Mouse (Mus musculus): ENCODE results near the gene Apobec2. TPM values are rescaled to one million over a fixed set of nuclear protein-coding genes. Genes with fewer than 3 reads are reported as not detected.
A peak's percentile ranks its signal among the peaks of the same experiment; 100 is the strongest.

The Apobec2 gene
- polyA plus RNA-seq, 1 experiment from 2014 or later = 1.3 TPM

DNA sequence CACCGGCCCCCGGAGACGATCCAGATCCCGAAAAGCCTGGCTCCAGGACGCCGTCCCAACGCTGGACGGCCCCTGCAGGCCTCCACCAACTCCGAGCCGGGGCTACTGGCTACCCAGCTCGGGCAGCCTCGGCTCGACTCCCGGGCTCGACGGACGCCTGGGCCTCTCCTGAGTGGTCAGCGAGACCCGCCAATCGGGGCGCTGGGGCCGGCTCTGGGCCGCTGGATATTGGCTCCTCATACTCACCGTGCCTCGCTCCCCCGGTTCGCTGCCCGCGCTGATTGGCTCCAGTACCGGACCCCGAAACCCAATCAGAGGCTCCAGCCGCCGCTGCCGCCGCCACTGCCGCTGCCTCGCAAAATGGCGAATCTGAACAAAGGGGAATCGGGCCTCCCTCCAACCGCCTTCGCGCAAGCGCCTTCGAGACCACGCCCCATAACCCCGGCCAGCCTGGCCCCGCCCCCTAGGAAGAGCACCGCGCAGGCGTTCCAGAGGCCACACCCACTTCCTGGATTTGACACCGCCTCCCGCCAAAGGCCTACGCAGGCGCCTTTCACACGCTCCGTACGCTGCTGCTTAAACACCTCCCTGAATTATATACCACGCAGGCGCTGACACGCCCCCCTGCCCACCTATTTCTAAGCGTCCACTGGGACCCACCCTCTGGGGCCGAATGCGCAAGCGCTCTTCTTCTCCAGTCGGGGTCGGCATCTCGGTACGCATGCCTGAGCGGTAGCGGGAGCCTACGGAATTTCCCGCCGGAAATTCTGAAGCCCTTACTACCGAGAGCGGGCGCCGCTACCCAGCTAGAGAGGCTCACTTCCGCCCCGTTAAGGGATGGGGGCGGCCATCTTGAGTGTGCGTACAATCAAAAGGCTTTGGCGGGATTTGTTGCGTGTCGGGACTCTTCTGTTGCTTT is 23.1 kb downstream of the Apobec2 start, which contains the start of the genes Nfya and Oard1:
Gene Nfya, minus strand, starts transcription at position 527 of the 919 bp plus-strand sequence.
Gene Oard1, plus strand, starts transcription at position 635 of the 919 bp plus-strand sequence.
- Histone ChIP-seq H3K36me3 (ENCODE audit: insufficient read depth) (peaks cover 25% of the 10 kb centered on the region), H3K27ac (ENCODE audit: low read depth) (peak within 1 kb of the TSS; percentile 100), H3K9ac (peak within 1 kb of the TSS; percentile 100), H3K9me3 (ENCODE audit: low read depth, low read length) (no peaks in the 10 kb centered on the region), H3K4me2 (peak within 1 kb of the TSS; percentile 88), H3K4me3 (ENCODE audit: low read depth, low read length) (peak within 1 kb of the TSS; percentile 92), H3K4me1 (ENCODE audit: insufficient read depth) (peaks cover 12% of the 10 kb centered on the region), H3K27me3 (ENCODE audit: insufficient read depth, low read length) (no peaks in the 10 kb centered on the region)
- ATAC-seq (ENCODE audit: insufficient read depth) (peak; percentile 97), DNase-seq (peak; percentile 100)
- under 1% methylated on average over 84 of the region's 84 CpGs for WGBS
- no peak for TF ChIP-seq CTCF (IDR thresholded peaks at IDR 0.05; ENCODE audit: low read depth)

DNA sequence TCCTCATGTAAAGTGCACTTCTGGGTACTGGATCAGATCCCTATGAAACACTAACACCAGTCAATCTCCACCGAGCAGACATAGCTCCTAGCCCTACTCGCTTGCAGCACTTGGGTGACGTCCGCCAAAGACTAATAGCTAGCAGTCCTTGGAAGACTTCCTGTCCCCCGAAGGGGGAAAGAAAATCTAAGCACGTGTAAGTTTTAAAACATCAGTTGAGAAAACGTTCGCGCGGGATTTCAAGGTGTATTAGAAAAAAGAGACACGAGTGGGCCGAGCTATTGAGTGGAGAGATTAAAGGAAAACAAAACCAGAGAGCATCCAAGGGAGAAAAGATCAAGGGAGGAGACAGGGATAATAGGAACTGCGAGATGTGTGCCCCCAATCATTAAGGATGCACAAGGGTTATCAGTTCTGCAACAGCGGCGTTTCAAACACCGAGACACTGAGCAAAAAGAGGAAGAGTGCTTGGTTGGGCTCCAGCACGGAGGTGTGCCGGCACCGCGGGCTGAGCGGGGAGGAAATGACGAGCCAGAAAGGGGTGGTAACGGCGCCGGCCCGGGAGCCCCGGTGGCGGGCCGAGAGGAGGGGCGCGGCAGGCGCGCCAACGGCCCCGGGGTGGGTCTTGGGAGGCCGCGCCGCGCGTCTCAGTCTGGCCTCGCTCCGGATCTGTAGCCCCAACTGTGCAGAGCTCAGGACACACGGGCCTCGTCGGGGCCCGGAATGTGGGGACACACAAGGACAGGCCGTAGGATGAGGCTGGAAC is 24.0 kb downstream of the Apobec2 start:
- no peak for TF ChIP-seq CTCF (IDR thresholded peaks at IDR 0.05; ENCODE audit: low read depth)
- 0% methylated on average over 47 of the region's 47 CpGs for WGBS
- ATAC-seq (ENCODE audit: insufficient read depth) (peak; percentile 40), DNase-seq (peak; percentile 84)
- peaks cover 12% of the 10 kb centered on the region for H3K4me1 ChIP-seq (ENCODE audit: insufficient read depth)
- H3K9me3 ChIP-seq (ENCODE audit: low read depth, low read length) = no peaks in the 10 kb centered on the region
- H3K4me3 ChIP-seq (ENCODE audit: low read depth, low read length) = peak overlapping the region; percentile 92
- H3K4me2 ChIP-seq = peak overlapping the region; percentile 88
- peaks cover 18% of the 10 kb centered on the region for H3K36me3 ChIP-seq (ENCODE audit: insufficient read depth)
- peak overlapping the region; percentile 100 for H3K27ac ChIP-seq (ENCODE audit: low read depth)
- H3K9ac ChIP-seq = peak overlapping the region; percentile 100
- no peaks in the 10 kb centered on the region for H3K27me3 ChIP-seq (ENCODE audit: insufficient read depth, low read length)

DNA sequence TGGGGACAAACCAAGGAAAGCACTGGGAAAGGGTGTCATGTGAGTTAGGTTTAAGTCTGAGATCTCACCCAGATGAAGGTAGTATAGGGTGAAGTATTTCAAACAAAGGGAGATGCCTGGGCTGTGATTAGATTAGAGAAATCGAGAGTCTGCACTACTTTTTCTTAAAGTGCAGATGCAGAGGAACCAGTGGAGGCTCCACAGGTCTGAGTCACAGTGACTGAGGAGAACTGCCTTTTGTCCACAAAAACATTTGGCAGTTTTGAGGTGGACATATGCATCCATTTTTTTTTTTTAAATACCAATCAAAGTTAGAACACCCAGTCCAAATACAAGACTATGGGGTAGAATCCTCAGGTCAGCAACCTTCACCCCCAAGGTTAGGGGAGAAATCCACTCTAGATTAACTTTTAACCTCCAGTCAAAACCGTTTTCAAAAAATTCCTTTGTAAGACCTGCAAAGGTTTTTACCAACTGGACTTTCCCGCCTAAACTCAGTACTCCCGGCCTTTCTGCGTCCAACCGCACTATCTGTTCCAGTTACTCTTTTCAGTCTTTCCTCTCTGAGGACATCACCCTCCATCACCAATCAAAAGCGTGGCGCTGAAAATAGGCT is 24.7 kb downstream of the Apobec2 start:
- Histone ChIP-seq H3K27ac (ENCODE audit: low read depth) (peak overlapping the region; percentile 100), H3K9ac (peak overlapping the region; percentile 100), H3K4me2 (peak overlapping the region; percentile 88), H3K4me3 (ENCODE audit: low read depth, low read length) (peak overlapping the region; percentile 92), H3K9me3 (ENCODE audit: low read depth, low read length) (no peaks in the 10 kb centered on the region), H3K4me1 (ENCODE audit: insufficient read depth) (peaks cover 12% of the 10 kb centered on the region), H3K36me3 (ENCODE audit: insufficient read depth) (peaks cover 14% of the 10 kb centered on the region; the same call in 1 of the 2 replicates), H3K27me3 (ENCODE audit: insufficient read depth, low read length) (no peaks in the 10 kb centered on the region)
- DNase-seq (no peak), ATAC-seq (ENCODE audit: insufficient read depth) (no peak)
- WGBS = 2% methylated on average over 8 of the region's 8 CpGs
- no peak for TF ChIP-seq CTCF (IDR thresholded peaks at IDR 0.05; ENCODE audit: low read depth)

DNA sequence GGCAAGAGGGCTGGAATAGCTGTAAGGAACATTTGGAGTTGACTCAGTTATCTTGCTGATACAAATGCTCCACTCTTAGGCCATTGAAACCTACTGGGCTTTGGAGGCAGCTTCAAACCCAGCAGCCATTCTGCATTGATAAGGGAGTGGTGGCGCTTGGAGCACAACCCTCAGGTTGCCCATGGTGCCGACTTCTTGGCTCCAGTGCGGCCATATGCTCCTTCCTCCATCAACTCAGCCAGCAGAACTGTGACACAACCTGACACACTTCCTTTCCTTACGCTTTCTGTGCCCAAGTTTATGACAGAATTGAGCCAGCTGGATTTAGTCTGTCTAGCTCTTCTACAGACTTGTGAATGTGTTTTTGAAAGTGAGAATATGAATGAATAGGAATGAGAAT is 25.6 kb downstream of the Apobec2 start:
- Histone ChIP-seq H3K4me1 (ENCODE audit: insufficient read depth) (peaks cover 12% of the 10 kb centered on the region), H3K4me3 (ENCODE audit: low read depth, low read length) (peak overlapping the region; percentile 92; the same call in 1 of the 2 replicates), H3K27me3 (ENCODE audit: insufficient read depth, low read length) (no peaks in the 10 kb centered on the region), H3K36me3 (ENCODE audit: insufficient read depth) (0 out of 2 replicates have a peak, but pooled peaks cover 7% of the 10 kb centered on the region), H3K9me3 (ENCODE audit: low read depth, low read length) (no peaks in the 10 kb centered on the region), H3K27ac (ENCODE audit: low read depth) (no peak overlapping the region), H3K9ac (peak overlapping the region; percentile 100; the same call in 1 of the 2 replicates), H3K4me2 (peak overlapping the region; percentile 88)
- ATAC-seq (ENCODE audit: insufficient read depth) = no peak
- WGBS = 70% methylated on average over 4 of the region's 4 CpGs
- DNase-seq = no peak
- no peak for TF ChIP-seq CTCF (IDR thresholded peaks at IDR 0.05; ENCODE audit: low read depth)

DNA sequence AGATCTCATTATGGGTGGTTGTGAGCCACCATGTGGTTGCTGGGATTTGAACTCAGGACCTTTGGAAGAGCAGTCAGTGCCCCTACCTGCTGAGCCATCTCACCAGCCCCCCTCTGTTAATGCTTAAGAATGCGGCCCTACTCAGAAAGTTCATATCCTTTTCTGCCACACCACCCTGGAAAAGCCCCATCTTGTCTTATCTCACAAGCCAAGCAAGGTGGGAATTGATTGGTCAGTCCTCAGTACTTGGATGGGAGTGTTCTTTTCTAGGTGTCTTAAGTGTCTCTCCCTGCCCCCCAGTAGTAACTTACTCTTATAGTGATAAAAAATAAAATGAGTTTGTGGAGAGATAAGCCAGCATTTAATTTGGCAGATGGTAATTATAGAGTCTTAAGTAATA is 28.0 kb downstream of the Apobec2 start:
- 68% methylated on average over 1 of the region's 1 CpGs for WGBS
- no peak for TF ChIP-seq CTCF (IDR thresholded peaks at IDR 0.05; ENCODE audit: low read depth)
- peaks cover 4% of the 10 kb centered on the region; the same call in 1 of the 2 replicates for H3K4me1 ChIP-seq (ENCODE audit: insufficient read depth)
- H3K27me3 ChIP-seq (ENCODE audit: insufficient read depth, low read length) = no peaks in the 10 kb centered on the region
- no peak overlapping the region for H3K4me3 ChIP-seq (ENCODE audit: low read depth, low read length)
- peaks cover 14% of the 10 kb centered on the region for H3K36me3 ChIP-seq (ENCODE audit: insufficient read depth)
- no peak overlapping the region for H3K27ac ChIP-seq (ENCODE audit: low read depth)
- no peak for ATAC-seq (ENCODE audit: insufficient read depth)
- H3K9me3 ChIP-seq (ENCODE audit: low read depth, low read length) = no peaks in the 10 kb centered on the region
- no peak overlapping the region for H3K4me2 ChIP-seq
- H3K9ac ChIP-seq = no peak overlapping the region
- no peak for DNase-seq

DNA sequence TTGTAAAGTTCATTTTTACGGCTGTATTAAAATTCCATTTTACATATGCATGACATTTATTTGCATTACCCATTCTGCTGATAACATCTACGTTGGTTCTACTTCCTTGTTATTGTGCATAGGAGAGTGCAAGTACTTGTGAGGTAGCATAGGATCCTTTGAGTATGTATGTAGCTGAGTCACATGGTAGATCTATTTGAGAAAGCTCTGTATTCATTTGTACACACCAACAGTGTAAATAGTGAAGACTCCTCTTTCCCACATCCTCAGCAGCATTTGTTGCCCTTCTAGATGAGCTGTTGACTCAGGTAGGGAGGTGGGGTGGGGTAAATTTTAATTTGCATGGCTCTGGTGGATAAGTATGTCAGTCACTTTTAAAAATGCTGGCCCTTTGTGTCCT is 28.9 kb downstream of the Apobec2 start:
- H3K27me3 ChIP-seq (ENCODE audit: insufficient read depth, low read length) = no peaks in the 10 kb centered on the region
- ATAC-seq (ENCODE audit: insufficient read depth) = no peak
- H3K9ac ChIP-seq = no peak overlapping the region
- 76% methylated on average over 2 of the region's 2 CpGs for WGBS
- no peak for TF ChIP-seq CTCF (IDR thresholded peaks at IDR 0.05; ENCODE audit: low read depth)
- peaks cover 4% of the 10 kb centered on the region; the same call in 1 of the 2 replicates for H3K4me1 ChIP-seq (ENCODE audit: insufficient read depth)
- no peaks in the 10 kb centered on the region for H3K9me3 ChIP-seq (ENCODE audit: low read depth, low read length)
- H3K4me3 ChIP-seq (ENCODE audit: low read depth, low read length) = no peak overlapping the region
- no peak overlapping the region for H3K4me2 ChIP-seq
- H3K27ac ChIP-seq (ENCODE audit: low read depth) = no peak overlapping the region
- peaks cover 23% of the 10 kb centered on the region for H3K36me3 ChIP-seq (ENCODE audit: insufficient read depth)
- no peak for DNase-seq
